Mouse (Mus musculus): ENCODE measurements around the gene Slc29a2. TPM values are rescaled to one million over a fixed set of nuclear protein-coding genes. Genes with fewer than 3 reads are reported as not detected.

Slc29a2 gene
- polyA plus RNA-seq, 1 experiment = 0.71 TPM

- Histone ChIP-seq H3K4me1 (ENCODE audit: control insufficient read depth, insufficient read depth, insufficient read length, low read length) (no peaks in the 10 kb centered on the region), H3K27ac (replicated peaks; ENCODE audit: low read depth, low read length) (no peak overlapping the region), H3K4me3 (ENCODE audit: insufficient read depth, low read depth, low read length) (no peak overlapping the region)
Observed at GRCm38 (mm10) chr19:5060365-5061330, 37.0 kb downstream of the Slc29a2 start.

GRCm38 (mm10) chr19:5062041-5062440, 38.4 kb downstream of the Slc29a2 start:
- H3K27ac ChIP-seq (replicated peaks; ENCODE audit: low read depth, low read length) = no peak overlapping the region; the same call in 1 of the 2 replicates

GRCm38 (mm10) chr19:5062446-5062845, 38.8 kb downstream of the Slc29a2 start:
- H3K4me1 ChIP-seq (ENCODE audit: control insufficient read depth, insufficient read depth, insufficient read length, low read length) = peaks cover 6% of the 10 kb centered on the region
- no peak overlapping the region for H3K4me3 ChIP-seq (ENCODE audit: insufficient read depth, low read depth, low read length)
- no peak overlapping the region; the same call in 1 of the 2 replicates for H3K27ac ChIP-seq (replicated peaks; ENCODE audit: low read depth, low read length)

More at GRCm38 (mm10) chr19:5062041-5062440, 38.4 kb downstream of the Slc29a2 start:
- peaks cover 2% of the 10 kb centered on the region for H3K4me1 ChIP-seq (ENCODE audit: control insufficient read depth, insufficient read depth, insufficient read length, low read length)
- H3K4me3 ChIP-seq (ENCODE audit: insufficient read depth, low read depth, low read length) = no peak overlapping the region

- peaks cover 6% of the 10 kb centered on the region for H3K4me1 ChIP-seq (ENCODE audit: control insufficient read depth, insufficient read depth, insufficient read length, low read length)
- no peak overlapping the region for H3K4me3 ChIP-seq (ENCODE audit: insufficient read depth, low read depth, low read length)
- no peak overlapping the region for H3K27ac ChIP-seq (replicated peaks; ENCODE audit: low read depth, low read length)
Observed at GRCm38 (mm10) chr19:5065104-5065503, 41.4 kb downstream of the Slc29a2 start.

GRCm38 (mm10) chr19:5067040-5067799, 43.6 kb downstream of the Slc29a2 start:
- Histone ChIP-seq H3K4me3 (ENCODE audit: insufficient read depth, low read depth, low read length) (no peak overlapping the region), H3K27ac (replicated peaks; ENCODE audit: low read depth, low read length) (peak overlapping the region; percentile 58), H3K4me1 (ENCODE audit: control insufficient read depth, insufficient read depth, insufficient read length, low read length) (peaks cover 6% of the 10 kb centered on the region)

- Histone ChIP-seq H3K4me3 (ENCODE audit: insufficient read depth, low read depth, low read length) (peak within 1 kb of the TSS; percentile 56), H3K4me1 (ENCODE audit: control insufficient read depth, insufficient read depth, insufficient read length, low read length) (peaks cover 8% of the 10 kb centered on the region), H3K27ac (replicated peaks; ENCODE audit: low read depth, low read length) (peak within 1 kb of the TSS; percentile 58)
Observed at GRCm38 (mm10) chr19:5067867-5068569, 44.4 kb downstream of the Slc29a2 start, which contains the start of gene Cd248. Cd248 (plus strand) TSS chr19:5068078.

GRCm38 (mm10) chr19:5068570-5069234, 45.0 kb downstream of the Slc29a2 start:
- Histone ChIP-seq H3K27ac (replicated peaks; ENCODE audit: low read depth, low read length) (no peak overlapping the region), H3K4me3 (ENCODE audit: insufficient read depth, low read depth, low read length) (peak overlapping the region; percentile 56), H3K4me1 (ENCODE audit: control insufficient read depth, insufficient read depth, insufficient read length, low read length) (peaks cover 8% of the 10 kb centered on the region)

- no peak overlapping the region for H3K27ac ChIP-seq (replicated peaks; ENCODE audit: low read depth, low read length)
- peaks cover 8% of the 10 kb centered on the region for H3K4me1 ChIP-seq (ENCODE audit: control insufficient read depth, insufficient read depth, insufficient read length, low read length)
- H3K4me3 ChIP-seq (ENCODE audit: insufficient read depth, low read depth, low read length) = peak overlapping the region; percentile 28; the same call in 1 of the 2 replicates
Observed at GRCm38 (mm10) chr19:5069486-5069885, 45.8 kb downstream of the Slc29a2 start.

GRCm38 (mm10) chr19:5069978-5070377, 46.3 kb downstream of the Slc29a2 start:
- peak overlapping the region; percentile 57; the same call in 1 of the 2 replicates for H3K4me3 ChIP-seq (ENCODE audit: insufficient read depth, low read depth, low read length)
- H3K27ac ChIP-seq (replicated peaks; ENCODE audit: low read depth, low read length) = no peak overlapping the region
- H3K4me1 ChIP-seq (ENCODE audit: control insufficient read depth, insufficient read depth, insufficient read length, low read length) = peaks cover 8% of the 10 kb centered on the region

- H3K4me3 ChIP-seq (ENCODE audit: insufficient read depth, low read depth, low read length) = peak overlapping the region; percentile 57; the same call in 1 of the 2 replicates
- H3K27ac ChIP-seq (replicated peaks; ENCODE audit: low read depth, low read length) = no peak overlapping the region
Observed at GRCm38 (mm10) chr19:5071077-5071476, 47.4 kb downstream of the Slc29a2 start.

GRCm38 (mm10) chr19:5071545-5072369, 48.1 kb downstream of the Slc29a2 start:
- Histone ChIP-seq H3K27ac (replicated peaks; ENCODE audit: low read depth, low read length) (no peak overlapping the region; the same call in 1 of the 2 replicates), H3K4me1 (ENCODE audit: control insufficient read depth, insufficient read depth, insufficient read length, low read length) (peaks cover 8% of the 10 kb centered on the region)

More at GRCm38 (mm10) chr19:5071077-5071476, 47.4 kb downstream of the Slc29a2 start:
- H3K4me1 ChIP-seq (ENCODE audit: control insufficient read depth, insufficient read depth, insufficient read length, low read length) = peaks cover 8% of the 10 kb centered on the region

GRCm38 (mm10) chr19:5072389-5073019, 48.8 kb downstream of the Slc29a2 start:
- Histone ChIP-seq H3K4me1 (ENCODE audit: control insufficient read depth, insufficient read depth, insufficient read length, low read length) (peaks cover 2% of the 10 kb centered on the region; the same call in 1 of the 2 replicates), H3K4me3 (ENCODE audit: insufficient read depth, low read depth, low read length) (peak overlapping the region; percentile 57), H3K27ac (replicated peaks; ENCODE audit: low read depth, low read length) (no peak overlapping the region; the same call in 1 of the 2 replicates)

More at GRCm38 (mm10) chr19:5071545-5072369, 48.1 kb downstream of the Slc29a2 start:
- peak overlapping the region; percentile 57 for H3K4me3 ChIP-seq (ENCODE audit: insufficient read depth, low read depth, low read length)

GRCm38 (mm10) chr19:5073028-5073427, 49.4 kb downstream of the Slc29a2 start:
- no peak overlapping the region for H3K27ac ChIP-seq (replicated peaks; ENCODE audit: low read depth, low read length)

More at GRCm38 (mm10) chr19:5073028-5073427, 49.4 kb downstream of the Slc29a2 start:
- Histone ChIP-seq H3K4me1 (ENCODE audit: control insufficient read depth, insufficient read depth, insufficient read length, low read length) (peaks cover 2% of the 10 kb centered on the region; the same call in 1 of the 2 replicates), H3K4me3 (ENCODE audit: insufficient read depth, low read depth, low read length) (peak overlapping the region; percentile 57)
